Mouse (Mus musculus): ENCODE measurements around the gene Bbs7. TPM values are rescaled to one million over a fixed set of nuclear protein-coding genes. Genes with fewer than 3 reads are reported as not detected.

Bbs7 gene
- polyA plus RNA-seq, 1 experiment from 2014 or later = 9.0 TPM

DNA sequence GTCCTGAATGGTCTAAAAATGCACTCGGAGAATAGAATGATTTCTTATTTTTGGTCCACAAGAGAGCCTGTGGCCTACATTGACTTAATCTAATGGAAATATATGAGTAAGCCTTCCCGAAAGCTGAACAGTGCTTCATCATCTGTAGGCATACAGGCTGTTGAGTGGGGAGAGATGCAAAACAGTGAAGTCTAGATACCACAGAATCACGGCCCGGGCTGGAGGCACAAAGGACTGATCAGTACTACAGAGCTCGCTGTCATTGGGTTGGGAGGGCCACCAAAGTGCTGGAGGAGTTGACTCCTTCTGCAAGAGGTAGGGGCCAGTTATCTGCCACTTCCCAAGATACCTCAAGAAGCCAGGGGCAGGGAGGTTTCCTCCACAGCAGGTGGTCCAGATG, 82.5 kb downstream of the Bbs7 start:
- Histone ChIP-seq H3K4me2 (no peak overlapping the region), H3K4me1 (replicated peaks) (0 out of 2 replicates have a peak, but pooled peaks cover 3% of the 10 kb centered on the region), H3K27ac (no peak overlapping the region), H3K27me3 (peaks cover 28% of the 10 kb centered on the region), H3K36me3 (no peaks in the 10 kb centered on the region), H3K4me3 (replicated peaks) (no peak overlapping the region), H3K9ac (no peak overlapping the region), H3K9me3 (replicated peaks) (no peaks in the 10 kb centered on the region)
- no peak for DNase-seq
- WGBS (ENCODE audit: insufficient replicate concordance) = 59% methylated on average over 5 of the region's 5 CpGs
- ATAC-seq (ENCODE audit: low read depth) = no peak

GRCm38 (mm10) chr3:36530345-36530744, 82.9 kb downstream of the Bbs7 start:
- H3K4me1 ChIP-seq (replicated peaks) = 0 out of 2 replicates have a peak, but pooled peaks cover 3% of the 10 kb centered on the region
- no peak overlapping the region for H3K27ac ChIP-seq
- DNase-seq (no peak), ATAC-seq (ENCODE audit: low read depth) (no peak)
- H3K4me2 ChIP-seq = no peak overlapping the region
- H3K36me3 ChIP-seq = no peaks in the 10 kb centered on the region
- H3K9ac ChIP-seq = no peak overlapping the region
- 73% methylated on average over 6 of the region's 6 CpGs for WGBS (ENCODE audit: insufficient replicate concordance)
- H3K9me3 ChIP-seq (replicated peaks) = no peaks in the 10 kb centered on the region
- H3K27me3 ChIP-seq = peaks cover 28% of the 10 kb centered on the region
- no peak overlapping the region for H3K4me3 ChIP-seq (replicated peaks)

GRCm38 (mm10) chr3:36524466-36524865, 88.8 kb downstream of the Bbs7 start:
- Histone ChIP-seq H3K27ac (no peak overlapping the region), H3K4me2 (no peak overlapping the region), H3K4me3 (replicated peaks) (no peak overlapping the region), H3K9ac (no peak overlapping the region), H3K36me3 (no peaks in the 10 kb centered on the region), H3K9me3 (replicated peaks) (no peaks in the 10 kb centered on the region), H3K4me1 (replicated peaks) (0 out of 2 replicates have a peak, but pooled peaks cover 6% of the 10 kb centered on the region), H3K27me3 (peaks cover 40% of the 10 kb centered on the region)
- DNase-seq (no peak), ATAC-seq (ENCODE audit: low read depth) (no peak)
- WGBS (ENCODE audit: insufficient replicate concordance) = 58% methylated on average over 3 of the region's 3 CpGs

Other genes with a start within 250 kb of the Bbs7 start
- gene Anxa5, start 137.6 kb downstream of the Bbs7 start, polyA plus RNA-seq (2015; fragmentation: Nextera tagmentation; extraction: Ambion mirVana) = 68.6 and 70.2 TPM in 2 replicates
- 0.85 and 0.90 TPM in 2 replicates for gene 1810062G17Rik, start 137.5 kb downstream of the Bbs7 start, polyA plus RNA-seq (2015; fragmentation: Nextera tagmentation; extraction: Ambion mirVana)
- not detected in 2 replicates for gene Gm11549, start 91.7 kb downstream of the Bbs7 start, polyA plus RNA-seq (2015; fragmentation: Nextera tagmentation; extraction: Ambion mirVana)
- 56.8 and 57.3 TPM in 2 replicates for gene Exosc9, start 60.9 kb downstream of the Bbs7 start, polyA plus RNA-seq (2015; fragmentation: Nextera tagmentation; extraction: Ambion mirVana)
- 240 and 308 TPM in 2 replicates for gene Ccna2, start 41.3 kb downstream of the Bbs7 start, polyA plus RNA-seq (2015; fragmentation: Nextera tagmentation; extraction: Ambion mirVana)
- 0.15 and 0.46 TPM in 2 replicates for gene Trpc3, start 76.7 kb upstream of the Bbs7 start, polyA plus RNA-seq (2015; fragmentation: Nextera tagmentation; extraction: Ambion mirVana)
- gene 4932438A13Rik, start 249.6 kb upstream of the Bbs7 start, polyA plus RNA-seq (2015; fragmentation: Nextera tagmentation; extraction: Ambion mirVana) = 12.7 and 16.7 TPM in 2 replicates